Comparison of ENCODE assay signal across 18 mouse cellular contexts in the genomic region with DNA sequence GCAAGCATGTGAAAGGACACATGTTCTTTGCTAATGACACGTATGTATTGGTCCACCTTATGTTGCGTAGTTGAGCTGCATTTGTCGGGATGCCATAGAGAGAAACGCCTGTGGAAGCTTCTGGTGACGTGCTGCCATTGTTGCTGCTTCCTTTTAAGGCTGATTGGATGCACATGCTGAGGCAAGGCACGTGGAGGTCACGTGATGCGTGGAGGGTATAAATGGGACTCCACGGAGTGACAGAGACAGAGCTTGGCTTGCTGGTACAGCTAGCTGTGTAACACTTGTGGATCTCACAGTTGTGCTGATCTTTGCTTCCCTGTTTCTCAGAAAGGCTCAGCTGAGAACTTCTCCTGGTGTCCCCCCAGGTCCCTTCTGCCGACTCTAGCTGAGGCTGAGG. TPM values are rescaled to one million over a fixed set of nuclear protein-coding genes. Genes with fewer than 3 reads are reported as not detected.
DNase-seq lines count a peak whose midpoint lies in the region; TF ChIP-seq lines count a peak whose summit lies in the region.
"Had no signal": no experiment of that assay in that cellular context is flagged by ENCODE, and none has a peak within 500 bp of the region (broad histone marks: within the 10 kb centered on the region; RNA-seq: fewer than 3 reads in every experiment).

No protein-coding gene starts in this region.

- H3ac ChIP-seq in C2C12 (ENCODE audit: control insufficient read depth, insufficient read length, low read depth) (no peak overlapping the region), myocyte (ENCODE audit: control insufficient read depth, insufficient read length) (no peak overlapping the region)

- H3K79me2 ChIP-seq in C2C12 (ENCODE audit: control insufficient read depth, insufficient read depth): no peaks in the 10 kb centered on the region
- no peaks in the 10 kb centered on the region for H3K79me2 ChIP-seq in MEL (ENCODE audit: control insufficient read depth, insufficient read depth, low read length, poor library complexity)
- no peaks in the 10 kb centered on the region for H3K79me2 ChIP-seq in myocyte (ENCODE audit: control insufficient read depth, insufficient read depth)

- H3K9me3 ChIP-seq in MEL (replicated peaks; ENCODE audit: insufficient read depth, low read length): no peaks in the 10 kb centered on the region
- H3K9me3 ChIP-seq: embryonic facial prominence, embryonic 10.5 days; embryonic facial prominence, embryonic 12.5 days; forebrain, embryonic 13.5 days; forebrain, embryonic 15.5 days; G1E had no signal

- H3K4me3 ChIP-seq in C2C12 (ENCODE audit: insufficient read depth, poor library complexity, severe bottlenecking): no peak overlapping the region
- no peak overlapping the region for H3K4me3 ChIP-seq in MEL (ENCODE audit: control insufficient read depth in 1 of 2, insufficient read depth in 1 of 2, low read depth in 2 of 2, low read length in 2 of 2)
- no peak overlapping the region for H3K4me3 ChIP-seq in myocyte
- H3K4me3 ChIP-seq: embryonic facial prominence, embryonic 10.5 days; embryonic facial prominence, embryonic 12.5 days; forebrain, embryonic 13.5 days; forebrain, embryonic 15.5 days had no signal

- no peak for TF ChIP-seq POLR2A in MEL (IDR thresholded peaks at IDR 0.05; ENCODE audit: control insufficient read depth in 1 of 2, insufficient read depth in 1 of 2, low read depth in 1 of 2, low read length in 2 of 2, poor library complexity in 1 of 2)
- no peak for TF ChIP-seq POLR2A in myocyte (IDR thresholded peaks at IDR 0.05; ENCODE audit: insufficient read length, low read depth)

- H3K79me3 ChIP-seq in C2C12 (ENCODE audit: low read depth): no peaks in the 10 kb centered on the region

- no peaks in the 10 kb centered on the region for H3K36me3 ChIP-seq in C2C12 (ENCODE audit: control insufficient read depth, insufficient read depth)
- H3K36me3 ChIP-seq in MEL (ENCODE audit: control insufficient read depth in 1 of 2, insufficient read depth in 2 of 2, low read length in 2 of 2): no peaks in the 10 kb centered on the region
- no peaks in the 10 kb centered on the region for H3K36me3 ChIP-seq in myocyte (ENCODE audit: control insufficient read depth, insufficient read depth)
- H3K36me3 ChIP-seq: embryonic facial prominence, embryonic 10.5 days; embryonic facial prominence, embryonic 12.5 days; forebrain, embryonic 15.5 days; G1E had no signal

- TF ChIP-seq RAD21 in MEL (IDR thresholded peaks at IDR 0.05; ENCODE audit: low read depth, low read length): no peak

- no peak for TF ChIP-seq CTCF in C2C12 (IDR thresholded peaks at IDR 0.05; ENCODE audit: control insufficient read depth, insufficient read depth, insufficient read length)
- TF ChIP-seq CTCF in MEL (IDR thresholded peaks at IDR 0.05 in 2 of 3, conservative IDR thresholded peaks at IDR 0.05 in 1 of 3; ENCODE audit: control insufficient read depth in 1 of 3, insufficient read depth in 1 of 3, low read depth in 2 of 3, low read length in 3 of 3, poor library complexity in 1 of 3, severe bottlenecking in 1 of 3): no peak

- no peak overlapping the region for H3K4me2 ChIP-seq in myocyte (ENCODE audit: low read depth)
- H3K4me2 ChIP-seq: embryonic facial prominence, embryonic 12.5 days; forebrain, embryonic 13.5 days; forebrain, embryonic 15.5 days had no signal

- H3K4me1 ChIP-seq in MEL (ENCODE audit: control insufficient read depth in 1 of 2, insufficient read depth in 2 of 2, low read length in 2 of 2): no peaks in the 10 kb centered on the region
- H3K4me1 ChIP-seq: embryonic facial prominence, embryonic 10.5 days; embryonic facial prominence, embryonic 12.5 days had no signal

- TF ChIP-seq EP300 in MEL (IDR thresholded peaks at IDR 0.05; ENCODE audit: low read depth in 1 of 2, low read length in 2 of 2): no peak

- H3K27me3 ChIP-seq in C2C12 (ENCODE audit: control insufficient read depth, insufficient read depth, insufficient read length) (peaks cover 24% of the 10 kb centered on the region), MEL (ENCODE audit: control insufficient read depth in 1 of 2, insufficient read depth in 2 of 2, low read length in 2 of 2) (peaks cover 0 to 2% of the 10 kb centered on the region in 2 experiments; a peak in 1 of 4 replicates), myocyte (ENCODE audit: control insufficient read depth, insufficient read depth, insufficient read length) (peaks cover 14% of the 10 kb centered on the region)
- H3K27me3 ChIP-seq: forebrain, embryonic 13.5 days; forebrain, embryonic 15.5 days had no signal

- no peak overlapping the region for H3K9ac ChIP-seq in MEL (ENCODE audit: control insufficient read depth, low read depth, low read length, poor library complexity, severe bottlenecking)
- H3K9ac ChIP-seq: embryonic facial prominence, embryonic 12.5 days; forebrain, embryonic 13.5 days; forebrain, embryonic 15.5 days; forebrain, postnatal 0 days had no signal

- peak; percentile 31 for DNase-seq in cerebellum, adult 11-12 months
- DNase-seq in cerebellum, adult 8-10 months: no peak
- no peak for DNase-seq in MEL (ENCODE audit: low read depth, low spot score)
- no peak for DNase-seq in gastrocnemius, adult 18-20 months (ENCODE audit: low spot score)
- no peak for DNase-seq in layer of hippocampus, adult 11-12 months (ENCODE audit: low spot score)
- DNase-seq: adrenal gland, adult 8-10 months; adrenal gland, postnatal 14 days; adrenal gland, postnatal 36 days; B cell, adult 2 months; forebrain, postnatal 0 days had no signal

- no peak overlapping the region for H3K27ac ChIP-seq in MEL (ENCODE audit: control insufficient read depth, low read depth, low read length)
- H3K27ac ChIP-seq: embryonic facial prominence, embryonic 10.5 days; embryonic facial prominence, embryonic 12.5 days; forebrain, embryonic 13.5 days; forebrain, embryonic 15.5 days had no signal

TF ChIP-seq in C2C12, 6 proteins besides CTCF, POLR2A, EP300 and RAD21:
- TF ChIP-seq CEBPB (IDR thresholded peaks at IDR 0.05; ENCODE audit: low read depth): no peak
- peak; percentile 62 for TF ChIP-seq USF1 (IDR thresholded peaks at IDR 0.05; ENCODE audit: low read depth)
TF ChIP-seq in C2C12: peak in this region for 1.

TF ChIP-seq in MEL, 35 proteins besides CTCF, POLR2A, EP300 and RAD21:
- no peak for TF ChIP-seq POLR2AphosphoS2 (IDR thresholded peaks at IDR 0.05; ENCODE audit: low read length)
- peak; percentile 34; the same call in 1 of the 2 replicates for TF ChIP-seq USF1 (IDR thresholded peaks at IDR 0.05; ENCODE audit: low read depth, low read length)
- no peak for TF ChIP-seq MYB (IDR thresholded peaks at IDR 0.05; ENCODE audit: low read depth, low read length)
- TF ChIP-seq MAX (IDR thresholded peaks at IDR 0.05; ENCODE audit: low read length): no peak
- TF ChIP-seq ZNF384 (IDR thresholded peaks at IDR 0.05; ENCODE audit: low read depth, low read length): no peak
- TF ChIP-seq MXI1 (IDR thresholded peaks at IDR 0.05; ENCODE audit: low read depth, low read length): no peak
- no peak for TF ChIP-seq ZMIZ1 (IDR thresholded peaks at IDR 0.05; ENCODE audit: low read depth, low read length)
- TF ChIP-seq TBP (IDR thresholded peaks at IDR 0.05; ENCODE audit: low read depth, low read length): no peak
- TF ChIP-seq MEF2A (IDR thresholded peaks at IDR 0.05; ENCODE audit: extremely low read depth, insufficient replicate concordance, low read depth, low read length, poor library complexity, severe bottlenecking): no peak

TF ChIP-seq in myocyte, 11 proteins besides CTCF, POLR2A, EP300 and RAD21:
- TF ChIP-seq USF1 (IDR thresholded peaks at IDR 0.05; ENCODE audit: low read depth) (peak; percentile 14), REST (IDR thresholded peaks at IDR 0.05; ENCODE audit: insufficient read depth, insufficient read length) (no peak)

RNA-seq across cellular contexts. Expression of a gene that starts 9.2 kb away (rescaled TPM):
- polyA plus RNA-seq in C2C12 (2012; fragmentation: generic; extraction: Trizol): not detected
- not detected in 2 replicates for total RNA-seq in MEL (2012; rRNA removed)
- polyA plus RNA-seq in MEL (2012; ENCODE audit: insufficient read depth in 1 of 2, insufficient read length in 2 of 2, low read depth in 1 of 2, low replicate concordance in 2 of 2, missing spikeins in 1 of 2): not detected
- not detected for polyA plus RNA-seq in myocyte (2012; fragmentation: generic; extraction: Trizol)
- not detected for total RNA-seq in gastrocnemius, adult 18-20 months (2021)
- total RNA-seq: adrenal gland, postnatal 14 days; G1E had no signal
- polyA plus RNA-seq: activated CD4-positive, CD25-positive, alpha-beta regulatory T cell, adult 4 months; G1E had no signal
